Mouse (Mus musculus) lung, embryonic 14.5 days (tissue): ENCODE measurements at regions not wholly inside any gene's neighbourhood (a gene's known extent, or its start where the extent isn't known, plus 50 kb on each side); places are given as distances from the start of the nearest gene placed in this dataset.
A peak's percentile ranks its signal among the peaks of the same experiment; 100 is the strongest.
"Not testable (repeated sequence)": the region's sequence is repeated elsewhere in the genome, so short reads cannot be mapped to it uniquely, and the experiment has no call there.

Experiments
- ATAC-seq: fragments of 200-750 bp; cut with Nextera tagmentation; 2 replicates; pipeline ENCODE4 v1.8.0; 2017; ENCODE audit warnings: mild to moderate bottlenecking, moderate TSS enrichment, moderate library complexity; ENCODE audit not compliant: insufficient read depth
- DNase-seq: peaks from one replicate; pipeline ENCODE4 v3.0.0-alpha.2; 2015
- H3K27ac ChIP-seq: fragments of 300-500 bp; sonication (generic); 2 replicates; pipeline ENCODE4 v1.5.1; 2014; ENCODE audit warnings: low read depth, mild to moderate bottlenecking, moderate library complexity
- H3K27me3 ChIP-seq: fragments of 300-500 bp; sonication (generic); 2 replicates; pipeline ENCODE4 v1.6.1; 2014; ENCODE audit warnings: low read length, control low read depth; ENCODE audit not compliant: insufficient read depth
- H3K36me3 ChIP-seq: fragments of 300-500 bp; sonication (generic); 2 replicates; pipeline ENCODE4 v1.6.1; 2014; ENCODE audit warnings: control low read depth; ENCODE audit not compliant: insufficient read depth
- H3K4me1 ChIP-seq: fragments of 300-500 bp; sonication (generic); 2 replicates; pipeline ENCODE4 v1.6.1; 2014; ENCODE audit warnings: antibody characterized with exemption, control low read depth; ENCODE audit not compliant: insufficient read depth
- H3K4me2 ChIP-seq: fragments of 300-500 bp; sonication (generic); 2 replicates; pipeline ENCODE4 v1.6.1; 2014; ENCODE audit warnings: mild to moderate bottlenecking
- H3K4me3 ChIP-seq: fragments of 300-500 bp; sonication (generic); 2 replicates; pipeline ENCODE4 v1.5.1; 2014; ENCODE audit warnings: low read depth, low read length
- H3K9ac ChIP-seq: fragments of 300-500 bp; sonication (generic); 2 replicates; pipeline ENCODE4 v1.6.1; 2014
- H3K9me3 ChIP-seq: fragments of 300-500 bp; sonication (generic); 2 replicates; pipeline ENCODE4 v1.6.1; 2016; ENCODE audit warnings: low read depth, low read length, control low read depth
- CTCF ChIP-seq: IDR thresholded peaks from 2 replicates; pipeline ENCODE4 v1.5.1; 2016; ENCODE audit warnings: antibody characterized with exemption, low read depth
- WGBS: fragments of 180-500 bp; shearing (Covaris S2); extraction: QIAGEN DNeasy Blood & Tissue Kit; methylation state at CpG from one replicate; pipeline ENCODE4 v1.1.7; 2014; 5-methylcytosine and 5-hydroxymethylcytosine counted together

GRCm38 (mm10) chr8:99650587-99651301, 234.5 kb upstream of the Cdh8 start:
- Histone ChIP-seq H3K27ac (no peak overlapping the region), H3K9me3 (no peaks in the 10 kb centered on the region), H3K4me2 (no peak overlapping the region), H3K36me3 (no peaks in the 10 kb centered on the region), H3K4me1 (no peaks in the 10 kb centered on the region), H3K27me3 (no peaks in the 10 kb centered on the region), H3K4me3 (no peak overlapping the region), H3K9ac (no peak overlapping the region)
- WGBS = 42% methylated on average over 9 of the region's 9 CpGs
- TF ChIP-seq CTCF = no peak
- DNase-seq (peak; percentile 51), ATAC-seq (peak; percentile 35; the same call in 1 of the 2 replicates)

- Histone ChIP-seq H3K36me3 (no peaks in the 10 kb centered on the region), H3K4me3 (no peak overlapping the region), H3K9ac (no peak overlapping the region), H3K27me3 (no peaks in the 10 kb centered on the region), H3K4me2 (no peak overlapping the region), H3K9me3 (no peaks in the 10 kb centered on the region), H3K27ac (no peak overlapping the region), H3K4me1 (no peaks in the 10 kb centered on the region)
- DNase-seq (peak; percentile 5), ATAC-seq (no peak)
- 74% methylated on average over 3 of the region's 3 CpGs for WGBS
- no peak for TF ChIP-seq CTCF
Observed at GRCm38 (mm10) chr8:99640543-99640942, 224.3 kb upstream of the Cdh8 start.

GRCm38 (mm10) chr8:99630958-99631357, 214.7 kb upstream of the Cdh8 start:
- not testable (repeated sequence) for H3K4me3 ChIP-seq, H3K27me3 ChIP-seq, H3K9me3 ChIP-seq, H3K4me2 ChIP-seq, H3K4me1 ChIP-seq, H3K27ac ChIP-seq, DNase-seq, ATAC-seq, H3K9ac ChIP-seq, H3K36me3 ChIP-seq
- WGBS = 51% methylated on average over 1 of the region's 1 CpGs

GRCm38 (mm10) chr8:99621626-99622025, 205.4 kb upstream of the Cdh8 start:
- H3K4me2 ChIP-seq = no peak overlapping the region
- H3K9ac ChIP-seq = no peak overlapping the region
- WGBS = 60% methylated on average over 2 of the region's 2 CpGs
- ATAC-seq (no peak), DNase-seq (no peak)
- H3K9me3 ChIP-seq = no peaks in the 10 kb centered on the region
- no peaks in the 10 kb centered on the region for H3K27me3 ChIP-seq
- no peak for TF ChIP-seq CTCF
- H3K4me3 ChIP-seq = no peak overlapping the region
- H3K36me3 ChIP-seq = no peaks in the 10 kb centered on the region
- no peak overlapping the region for H3K27ac ChIP-seq
- H3K4me1 ChIP-seq = no peaks in the 10 kb centered on the region

- 46% methylated on average over 2 of the region's 2 CpGs for WGBS
- peak; percentile 44 for DNase-seq
- not testable (repeated sequence) for ATAC-seq
Observed at GRCm38 (mm10) chr8:99604327-99604726, 188.1 kb upstream of the Cdh8 start.

GRCm38 (mm10) chr8:99591308-99592004, 175.2 kb upstream of the Cdh8 start:
- ATAC-seq (no peak), DNase-seq (no peak)
- H3K4me1 ChIP-seq = no peaks in the 10 kb centered on the region
- no peak overlapping the region for H3K27ac ChIP-seq
- no peak overlapping the region for H3K4me3 ChIP-seq
- H3K9me3 ChIP-seq = no peaks in the 10 kb centered on the region
- no peak for TF ChIP-seq CTCF
- 79% methylated on average over 2 of the region's 2 CpGs for WGBS
- H3K36me3 ChIP-seq = no peaks in the 10 kb centered on the region
- H3K4me2 ChIP-seq = no peak overlapping the region
- no peak overlapping the region for H3K9ac ChIP-seq
- H3K27me3 ChIP-seq = no peaks in the 10 kb centered on the region

More at GRCm38 (mm10) chr8:99604327-99604726, 188.1 kb upstream of the Cdh8 start:
- not testable (repeated sequence) for H3K9me3 ChIP-seq, H3K4me2 ChIP-seq, H3K27me3 ChIP-seq, H3K4me3 ChIP-seq, H3K4me1 ChIP-seq, H3K9ac ChIP-seq, H3K27ac ChIP-seq, H3K36me3 ChIP-seq

- no peaks in the 10 kb centered on the region for H3K9me3 ChIP-seq
- 79% methylated on average over 1 of the region's 1 CpGs for WGBS
- TF ChIP-seq CTCF = no peak
- no peaks in the 10 kb centered on the region for H3K36me3 ChIP-seq
- H3K27ac ChIP-seq = no peak overlapping the region
- H3K4me2 ChIP-seq = no peak overlapping the region
- DNase-seq = no peak
- no peak overlapping the region for H3K4me3 ChIP-seq
- ATAC-seq = no peak
- no peak overlapping the region for H3K9ac ChIP-seq
- no peaks in the 10 kb centered on the region for H3K4me1 ChIP-seq
- H3K27me3 ChIP-seq = no peaks in the 10 kb centered on the region
Observed at GRCm38 (mm10) chr8:99544102-99544501, 127.8 kb upstream of the Cdh8 start.
